Mouse (Mus musculus): ENCODE measurements around the gene Pomgnt1. TPM values are rescaled to one million over a fixed set of nuclear protein-coding genes. Genes with fewer than 3 reads are reported as not detected.

Gene Pomgnt1
- polyA plus RNA-seq, 1 experiment from 2014 or later: 57.9 TPM

DNA sequence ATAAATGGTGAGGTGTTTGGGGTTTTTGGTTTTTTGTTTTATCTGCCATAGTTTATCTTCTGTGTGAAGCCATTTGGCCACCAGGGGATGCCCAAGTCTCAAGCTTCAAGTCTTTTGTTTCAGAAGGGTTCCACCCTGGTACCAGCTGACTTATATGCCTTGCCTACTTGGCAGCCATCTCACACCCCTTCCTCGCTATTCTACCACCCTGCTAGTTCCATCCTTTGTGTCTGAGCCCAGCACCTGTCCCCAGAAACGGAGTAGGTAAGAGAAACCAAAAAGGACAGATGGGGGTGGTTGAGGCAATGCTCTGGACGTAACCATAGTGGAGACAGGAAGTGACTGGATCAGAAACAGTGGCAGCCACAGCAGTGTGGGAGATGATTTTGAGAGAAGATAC, 36.3 kb downstream of the Pomgnt1 start:
- 0 out of 2 replicates have a peak, but pooled peaks cover 4% of the 10 kb centered on the region for H3K4me1 ChIP-seq (ENCODE audit: control insufficient read depth, insufficient read depth, low read length)
- no peaks in the 10 kb centered on the region for H3K9me3 ChIP-seq (replicated peaks; ENCODE audit: control insufficient read depth, low read length)
- no peak for ATAC-seq (replicated peaks; ENCODE audit: insufficient number of reproducible peaks, low FRiP score, low TSS enrichment)
- H3K36me3 ChIP-seq (ENCODE audit: control insufficient read depth, insufficient read depth, low read length): peaks cover 35% of the 10 kb centered on the region
- WGBS (ENCODE audit: insufficient replicate concordance): 80% methylated on average over 3 of the region's 3 CpGs
- H3K27me3 ChIP-seq (ENCODE audit: control insufficient read depth, insufficient read depth, low read length): no peaks in the 10 kb centered on the region
- H3K9ac ChIP-seq (ENCODE audit: low read depth, low read length): no peak overlapping the region
- no peak overlapping the region for H3K27ac ChIP-seq (ENCODE audit: low read depth, low read length)
- no peak overlapping the region for H3K4me2 ChIP-seq
- H3K4me3 ChIP-seq (ENCODE audit: low read depth, low read length): no peak overlapping the region

GRCm38 (mm10) chr4:116160769-116161168, 37.1 kb downstream of the Pomgnt1 start:
- WGBS (ENCODE audit: insufficient replicate concordance): 58% methylated on average over 3 of the region's 3 CpGs

DNA sequence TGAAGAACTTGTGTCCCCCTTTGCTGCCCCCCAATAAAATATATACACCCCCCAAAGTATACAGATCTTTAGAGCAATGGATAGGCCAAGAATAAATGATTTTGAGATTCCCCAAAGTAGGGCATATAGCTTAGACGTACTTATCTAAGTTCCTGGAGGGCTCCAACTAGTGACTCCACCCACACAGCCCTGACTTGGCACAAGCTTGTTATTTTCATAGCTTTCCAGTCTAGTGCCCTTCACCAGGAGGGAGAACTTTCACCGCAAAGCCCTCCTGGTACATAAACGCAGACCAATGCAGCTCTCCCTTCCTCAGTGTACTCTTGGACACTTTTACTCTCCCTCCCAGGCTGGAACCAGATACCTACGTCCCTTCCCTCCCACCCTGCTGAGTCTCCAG, 38.5 kb downstream of the Pomgnt1 start:
- H3K4me2 ChIP-seq: no peak overlapping the region
- H3K27me3 ChIP-seq (ENCODE audit: control insufficient read depth, insufficient read depth, low read length): no peaks in the 10 kb centered on the region
- no peak overlapping the region for H3K4me3 ChIP-seq (ENCODE audit: low read depth, low read length)
- 73% methylated on average over 4 of the region's 4 CpGs for WGBS (ENCODE audit: insufficient replicate concordance)
- peaks cover 13% of the 10 kb centered on the region for H3K36me3 ChIP-seq (ENCODE audit: control insufficient read depth, insufficient read depth, low read length)
- no peak overlapping the region for H3K27ac ChIP-seq (ENCODE audit: low read depth, low read length)
- no peaks in the 10 kb centered on the region for H3K9me3 ChIP-seq (replicated peaks; ENCODE audit: control insufficient read depth, low read length)
- H3K9ac ChIP-seq (ENCODE audit: low read depth, low read length): no peak overlapping the region
- H3K4me1 ChIP-seq (ENCODE audit: control insufficient read depth, insufficient read depth, low read length): 0 out of 2 replicates have a peak, but pooled peaks cover 4% of the 10 kb centered on the region
- no peak for ATAC-seq (replicated peaks; ENCODE audit: insufficient number of reproducible peaks, low FRiP score, low TSS enrichment)

More at GRCm38 (mm10) chr4:116160769-116161168, 37.1 kb downstream of the Pomgnt1 start:
- H3K27ac ChIP-seq (ENCODE audit: low read depth, low read length): no peak overlapping the region
- no peak for ATAC-seq (replicated peaks; ENCODE audit: insufficient number of reproducible peaks, low FRiP score, low TSS enrichment)
- H3K4me3 ChIP-seq (ENCODE audit: low read depth, low read length): no peak overlapping the region
- no peak overlapping the region for H3K4me2 ChIP-seq
- no peaks in the 10 kb centered on the region for H3K27me3 ChIP-seq (ENCODE audit: control insufficient read depth, insufficient read depth, low read length)
- H3K36me3 ChIP-seq (ENCODE audit: control insufficient read depth, insufficient read depth, low read length): peaks cover 26% of the 10 kb centered on the region
- H3K9ac ChIP-seq (ENCODE audit: low read depth, low read length): no peak overlapping the region
- H3K9me3 ChIP-seq (replicated peaks; ENCODE audit: control insufficient read depth, low read length): no peaks in the 10 kb centered on the region
- 0 out of 2 replicates have a peak, but pooled peaks cover 4% of the 10 kb centered on the region for H3K4me1 ChIP-seq (ENCODE audit: control insufficient read depth, insufficient read depth, low read length)

GRCm38 (mm10) chr4:116164759-116165554, 41.3 kb downstream of the Pomgnt1 start:
- 0 out of 2 replicates have a peak, but pooled peaks cover 4% of the 10 kb centered on the region for H3K4me1 ChIP-seq (ENCODE audit: control insufficient read depth, insufficient read depth, low read length)
- H3K36me3 ChIP-seq (ENCODE audit: control insufficient read depth, insufficient read depth, low read length): no peaks in the 10 kb centered on the region
- H3K4me3 ChIP-seq (ENCODE audit: low read depth, low read length): no peak overlapping the region
- H3K9me3 ChIP-seq (replicated peaks; ENCODE audit: control insufficient read depth, low read length): no peaks in the 10 kb centered on the region
- no peaks in the 10 kb centered on the region for H3K27me3 ChIP-seq (ENCODE audit: control insufficient read depth, insufficient read depth, low read length)
- WGBS (ENCODE audit: insufficient replicate concordance): 88% methylated on average over 2 of the region's 2 CpGs
- no peak for ATAC-seq (replicated peaks; ENCODE audit: insufficient number of reproducible peaks, low FRiP score, low TSS enrichment)
- no peak overlapping the region for H3K9ac ChIP-seq (ENCODE audit: low read depth, low read length)
- H3K27ac ChIP-seq (ENCODE audit: low read depth, low read length): no peak overlapping the region
- H3K4me2 ChIP-seq: no peak overlapping the region

GRCm38 (mm10) chr4:116165708-116166407, 42.2 kb downstream of the Pomgnt1 start:
- Histone ChIP-seq H3K4me2 (no peak overlapping the region), H3K27me3 (ENCODE audit: control insufficient read depth, insufficient read depth, low read length) (no peaks in the 10 kb centered on the region), H3K4me1 (ENCODE audit: control insufficient read depth, insufficient read depth, low read length) (no peaks in the 10 kb centered on the region), H3K9ac (ENCODE audit: low read depth, low read length) (no peak overlapping the region), H3K4me3 (ENCODE audit: low read depth, low read length) (no peak overlapping the region), H3K27ac (ENCODE audit: low read depth, low read length) (no peak overlapping the region), H3K9me3 (replicated peaks; ENCODE audit: control insufficient read depth, low read length) (no peaks in the 10 kb centered on the region), H3K36me3 (ENCODE audit: control insufficient read depth, insufficient read depth, low read length) (no peaks in the 10 kb centered on the region)
- 61% methylated on average over 8 of the region's 8 CpGs for WGBS (ENCODE audit: insufficient replicate concordance)
- no peak for ATAC-seq (replicated peaks; ENCODE audit: insufficient number of reproducible peaks, low FRiP score, low TSS enrichment)

DNA sequence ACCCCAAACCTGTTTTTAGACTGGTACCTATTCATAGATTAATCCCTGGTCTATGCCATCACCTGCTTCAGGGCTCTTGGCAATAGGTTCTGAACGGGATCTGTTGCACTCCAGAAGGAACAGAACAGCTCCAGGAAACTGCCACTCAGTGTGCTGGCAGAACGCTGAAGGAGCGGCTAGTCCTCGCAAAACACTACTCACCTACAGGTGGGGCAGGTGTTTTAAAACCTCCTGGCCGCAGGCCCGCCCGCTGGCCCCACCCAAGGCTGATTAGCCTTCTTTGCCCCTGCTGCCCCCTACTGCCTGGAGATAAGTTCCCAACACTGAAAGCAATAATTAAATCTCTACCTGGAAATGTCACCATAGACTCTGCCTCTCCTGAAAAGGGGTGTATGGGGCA, 43.8 kb downstream of the Pomgnt1 start, which contains the start of gene Tspan1:
TSS of gene Tspan1 (minus strand) at position 198 of the 400 bp plus-strand sequence.
- Histone ChIP-seq H3K4me3 (ENCODE audit: low read depth, low read length) (no peak within 1 kb of the TSS), H3K27ac (ENCODE audit: low read depth, low read length) (no peak within 1 kb of the TSS), H3K9ac (ENCODE audit: low read depth, low read length) (no peak within 1 kb of the TSS), H3K4me2 (no peak within 1 kb of the TSS), H3K4me1 (ENCODE audit: control insufficient read depth, insufficient read depth, low read length) (no peaks in the 10 kb centered on the region), H3K27me3 (ENCODE audit: control insufficient read depth, insufficient read depth, low read length) (no peaks in the 10 kb centered on the region), H3K9me3 (replicated peaks; ENCODE audit: control insufficient read depth, low read length) (no peaks in the 10 kb centered on the region), H3K36me3 (ENCODE audit: control insufficient read depth, insufficient read depth, low read length) (no peaks in the 10 kb centered on the region)
- 23% methylated on average over 7 of the region's 7 CpGs for WGBS (ENCODE audit: insufficient replicate concordance)
- ATAC-seq (replicated peaks; ENCODE audit: insufficient number of reproducible peaks, low FRiP score, low TSS enrichment): no peak

DNA sequence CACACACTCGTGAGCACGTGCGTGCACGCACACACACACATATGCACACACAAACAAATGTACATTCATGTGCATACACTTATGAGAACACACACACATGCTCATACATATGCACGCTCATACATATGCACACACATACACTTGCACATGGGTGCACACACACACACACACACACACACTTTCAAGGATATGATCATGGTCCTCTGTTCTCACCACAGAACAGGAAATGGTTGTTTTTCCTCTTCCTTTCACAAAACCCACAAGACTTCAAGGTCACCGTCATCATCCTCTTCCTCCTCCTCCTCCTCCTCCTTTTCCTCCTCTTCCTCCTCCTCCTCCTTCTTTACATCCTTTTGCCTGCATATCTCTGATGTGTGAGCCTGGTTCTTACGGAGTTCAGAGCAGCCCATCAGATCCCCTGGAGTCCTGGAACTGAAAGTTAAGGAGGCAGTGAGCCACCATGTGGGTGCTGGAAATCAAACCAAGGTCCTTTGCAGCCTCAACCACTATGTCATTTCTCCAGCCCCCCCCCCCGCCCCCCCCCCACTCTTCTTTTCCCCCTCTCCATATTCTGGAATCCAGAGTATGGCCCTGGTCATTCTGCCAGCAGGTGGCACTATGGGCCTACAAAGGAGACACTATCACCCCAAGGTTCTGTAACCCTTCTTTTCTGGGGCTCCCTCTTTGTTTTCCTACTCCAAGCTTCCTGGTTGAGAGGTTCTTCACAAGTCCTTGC, 45.1 kb downstream of the Pomgnt1 start:
- H3K4me2 ChIP-seq: no peak overlapping the region
- no peak overlapping the region for H3K27ac ChIP-seq (ENCODE audit: low read depth, low read length)
- H3K4me1 ChIP-seq (ENCODE audit: control insufficient read depth, insufficient read depth, low read length): no peaks in the 10 kb centered on the region; the same call in 1 of the 2 replicates
- no peak overlapping the region for H3K9ac ChIP-seq (ENCODE audit: low read depth, low read length)
- ATAC-seq (replicated peaks; ENCODE audit: insufficient number of reproducible peaks, low FRiP score, low TSS enrichment): no peak
- no peak overlapping the region for H3K4me3 ChIP-seq (ENCODE audit: low read depth, low read length)
- H3K9me3 ChIP-seq (replicated peaks; ENCODE audit: control insufficient read depth, low read length): no peaks in the 10 kb centered on the region
- no peaks in the 10 kb centered on the region for H3K36me3 ChIP-seq (ENCODE audit: control insufficient read depth, insufficient read depth, low read length)
- WGBS (ENCODE audit: insufficient replicate concordance): 70% methylated on average over 8 of the region's 8 CpGs
- no peaks in the 10 kb centered on the region for H3K27me3 ChIP-seq (ENCODE audit: control insufficient read depth, insufficient read depth, low read length)

GRCm38 (mm10) chr4:116169353-116169672, 45.7 kb downstream of the Pomgnt1 start:
- 70% methylated on average over 3 of the region's 3 CpGs for WGBS (ENCODE audit: insufficient replicate concordance)
- H3K4me3 ChIP-seq (ENCODE audit: low read depth, low read length): no peak overlapping the region
- peaks cover 4% of the 10 kb centered on the region for H3K4me1 ChIP-seq (ENCODE audit: control insufficient read depth, insufficient read depth, low read length)
- no peak overlapping the region for H3K9ac ChIP-seq (ENCODE audit: low read depth, low read length)
- H3K36me3 ChIP-seq (ENCODE audit: control insufficient read depth, insufficient read depth, low read length): no peaks in the 10 kb centered on the region
- H3K27ac ChIP-seq (ENCODE audit: low read depth, low read length): no peak overlapping the region
- H3K4me2 ChIP-seq: no peak overlapping the region
- H3K9me3 ChIP-seq (replicated peaks; ENCODE audit: control insufficient read depth, low read length): no peaks in the 10 kb centered on the region
- ATAC-seq (replicated peaks; ENCODE audit: insufficient number of reproducible peaks, low FRiP score, low TSS enrichment): no peak
- no peaks in the 10 kb centered on the region for H3K27me3 ChIP-seq (ENCODE audit: control insufficient read depth, insufficient read depth, low read length)

Data from heart, embryonic 11.5 days (tissue).